Mouse (Mus musculus): ENCODE measurements at regions not wholly inside any gene's neighbourhood (a gene's known extent, or its start where the extent isn't known, plus 50 kb on each side); places are given as distances from the start of the nearest gene placed in this dataset.
"Not testable (repeated sequence)": the region's sequence is repeated elsewhere in the genome, so short reads cannot be mapped to it uniquely, and the experiment has no call there.

DNA sequence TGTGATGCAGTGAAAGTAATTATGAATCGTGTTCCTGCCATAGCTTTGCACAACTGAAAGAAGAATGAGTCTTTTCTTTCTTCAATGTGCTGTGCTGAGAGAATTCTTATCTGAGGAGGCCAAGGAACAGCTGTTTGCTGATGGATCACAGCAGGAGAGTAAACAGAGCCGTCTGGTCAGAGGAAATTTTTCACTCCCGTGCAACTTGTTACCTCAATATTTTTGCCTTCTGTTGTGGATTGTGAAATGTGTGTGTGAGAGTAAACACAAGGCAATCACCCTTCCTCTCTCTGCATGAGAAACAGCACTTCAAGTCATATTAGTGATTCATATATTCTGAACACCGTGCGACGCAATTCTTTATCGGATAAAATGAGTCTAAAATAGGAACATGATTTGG lies 171.9 kb downstream of the Epm2a start:
- no peak for DNase-seq

- no peak for DNase-seq
Observed at GRCm38 (mm10) chr10:11517122-11517521, 173.9 kb downstream of the Epm2a start.

DNA sequence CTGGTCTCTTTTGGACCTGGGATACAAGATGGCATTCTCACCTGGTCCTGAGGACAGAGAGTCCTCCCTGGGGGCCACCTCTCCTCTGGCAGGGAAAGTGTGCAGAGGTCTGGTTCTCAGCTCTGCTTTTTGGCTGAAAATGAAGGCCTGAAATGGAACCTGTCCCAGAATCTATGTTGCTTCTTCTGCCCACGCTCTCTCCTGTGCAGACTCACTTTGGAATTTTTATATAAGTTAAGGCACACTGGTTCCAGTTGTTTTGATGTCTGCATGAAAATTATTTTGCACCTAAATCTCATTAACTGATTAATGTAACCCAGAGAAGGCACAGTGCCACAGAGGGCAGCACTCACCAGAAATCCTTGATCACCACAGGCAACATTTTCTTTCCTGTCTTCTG lies 188.1 kb downstream of the Epm2a start:
- no peak for DNase-seq

GRCm38 (mm10) chr10:11555376-11555775 lies 212.2 kb downstream of the Epm2a start:
- DNase-seq: not testable (repeated sequence)

- peak; percentile 16 to 25 for DNase-seq
Observed at GRCm38 (mm10) chr10:11570523-11571055, 227.4 kb downstream of the Epm2a start.

GRCm38 (mm10) chr10:11608451-11608850 lies 265.2 kb downstream of the Epm2a start:
- DNase-seq: no peak

GRCm38 (mm10) chr10:11609092-11609491 lies 265.9 kb downstream of the Epm2a start:
- DNase-seq: not testable (repeated sequence)

DNA sequence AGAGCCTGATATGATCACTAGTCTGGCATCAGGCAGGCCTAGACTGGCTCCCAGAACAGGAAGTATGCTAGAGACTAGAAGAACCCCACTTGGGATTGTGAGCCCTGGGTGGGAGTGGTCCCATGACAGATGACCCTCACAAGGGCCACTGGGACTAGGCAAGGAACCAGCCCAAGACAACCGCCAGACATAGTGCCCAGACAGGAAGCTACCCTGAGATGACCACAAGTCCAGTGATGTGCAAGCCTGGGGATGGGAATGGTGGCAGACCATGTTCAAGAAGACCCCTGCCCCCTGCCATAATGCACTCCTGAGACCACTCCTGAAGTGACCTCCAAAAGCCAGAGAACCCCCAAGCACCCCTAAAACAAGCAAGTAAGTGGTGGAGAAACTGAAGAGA lies 304.9 kb downstream of the Epm2a start:
- no peak for DNase-seq

- no peak for DNase-seq
Observed at GRCm38 (mm10) chr10:11660056-11660770, 317.0 kb downstream of the Epm2a start.

DNA sequence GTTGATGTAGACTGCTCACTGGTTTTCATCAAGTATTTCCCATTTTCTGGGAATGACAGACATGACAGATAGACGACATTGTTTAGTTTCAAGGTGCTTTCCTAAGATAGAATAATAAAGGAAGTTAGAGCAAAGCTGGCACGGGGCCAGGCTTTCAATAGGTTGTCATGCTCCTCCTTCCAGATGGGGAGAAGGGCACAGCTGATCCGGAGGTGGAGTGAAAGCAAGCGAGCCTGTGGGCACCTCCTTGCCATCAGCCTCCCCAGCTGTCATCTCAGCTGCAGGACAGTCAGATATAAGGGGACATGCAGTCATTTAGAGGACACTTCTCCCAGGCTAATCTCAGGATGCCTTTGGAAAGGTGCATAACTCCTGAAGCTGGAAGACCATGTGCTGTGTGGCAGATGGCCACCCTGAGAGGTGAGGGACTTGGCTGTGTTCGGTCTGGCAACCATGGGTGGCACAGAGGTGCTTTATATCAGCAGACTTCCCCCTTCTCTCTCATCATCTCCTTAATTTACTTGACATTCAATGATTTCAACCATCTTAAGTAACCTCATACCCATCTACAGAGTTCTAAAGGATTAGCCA lies 318.6 kb downstream of the Epm2a start:
- DNase-seq: no peak

DNA sequence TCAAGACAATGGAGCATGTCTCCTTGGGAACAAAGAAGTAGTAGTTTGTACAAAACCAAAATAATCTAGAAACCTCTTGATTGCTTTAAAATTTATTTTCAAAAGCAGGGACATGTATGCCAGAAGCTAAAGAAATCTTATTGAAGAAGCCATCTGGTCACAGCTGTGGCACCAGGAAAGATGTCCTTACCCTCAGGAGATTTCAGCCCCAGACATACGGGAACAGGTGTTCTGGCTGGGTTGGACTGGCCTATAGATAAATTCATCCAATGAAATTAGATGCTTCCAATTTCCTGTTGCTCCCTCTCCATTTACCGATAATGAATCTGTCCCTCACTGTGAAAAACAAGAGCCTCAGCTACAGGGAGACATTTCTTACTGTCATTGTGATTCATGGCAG lies 366.5 kb downstream of the Epm2a start:
- DNase-seq: no peak

DNA sequence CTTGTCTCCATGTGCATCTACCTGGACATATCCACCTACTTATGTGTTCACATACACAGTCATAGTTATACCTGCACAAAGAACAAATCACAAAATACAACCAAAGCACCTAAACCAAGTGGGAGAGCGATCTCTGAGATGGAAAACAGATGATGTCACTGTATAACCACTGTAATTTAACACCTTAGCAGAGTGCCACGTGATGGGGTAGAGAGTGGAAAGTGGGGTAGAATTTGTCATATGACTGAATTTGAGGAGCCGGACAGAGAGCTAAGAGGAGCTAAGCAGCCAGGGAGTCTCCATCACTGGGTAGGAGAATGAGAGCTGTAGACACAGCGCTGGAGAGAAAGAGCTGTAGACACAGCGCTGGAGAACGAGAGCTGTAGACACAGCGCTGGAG lies 381.6 kb downstream of the Epm2a start:
- no peak for DNase-seq

DNA sequence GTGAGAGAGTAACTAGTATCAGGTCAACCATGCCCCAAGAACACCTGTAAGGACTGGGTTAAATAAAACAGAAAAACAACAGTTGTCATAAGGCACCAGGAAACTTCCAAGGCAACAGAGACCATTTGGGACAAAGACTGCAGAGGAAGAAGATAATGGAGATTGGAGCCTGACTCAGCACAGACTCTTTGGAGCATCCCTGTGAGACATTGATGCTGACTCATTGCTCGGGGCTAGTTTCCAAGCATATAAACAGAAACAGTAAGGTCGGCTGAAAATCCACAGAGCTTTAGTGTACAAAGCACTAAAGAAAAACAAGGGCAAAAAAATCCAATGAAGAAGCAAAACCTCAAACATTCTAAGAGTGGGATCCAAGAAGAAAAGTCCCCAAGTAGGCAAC lies 386.3 kb downstream of the Epm2a start:
- no peak for DNase-seq

DNA sequence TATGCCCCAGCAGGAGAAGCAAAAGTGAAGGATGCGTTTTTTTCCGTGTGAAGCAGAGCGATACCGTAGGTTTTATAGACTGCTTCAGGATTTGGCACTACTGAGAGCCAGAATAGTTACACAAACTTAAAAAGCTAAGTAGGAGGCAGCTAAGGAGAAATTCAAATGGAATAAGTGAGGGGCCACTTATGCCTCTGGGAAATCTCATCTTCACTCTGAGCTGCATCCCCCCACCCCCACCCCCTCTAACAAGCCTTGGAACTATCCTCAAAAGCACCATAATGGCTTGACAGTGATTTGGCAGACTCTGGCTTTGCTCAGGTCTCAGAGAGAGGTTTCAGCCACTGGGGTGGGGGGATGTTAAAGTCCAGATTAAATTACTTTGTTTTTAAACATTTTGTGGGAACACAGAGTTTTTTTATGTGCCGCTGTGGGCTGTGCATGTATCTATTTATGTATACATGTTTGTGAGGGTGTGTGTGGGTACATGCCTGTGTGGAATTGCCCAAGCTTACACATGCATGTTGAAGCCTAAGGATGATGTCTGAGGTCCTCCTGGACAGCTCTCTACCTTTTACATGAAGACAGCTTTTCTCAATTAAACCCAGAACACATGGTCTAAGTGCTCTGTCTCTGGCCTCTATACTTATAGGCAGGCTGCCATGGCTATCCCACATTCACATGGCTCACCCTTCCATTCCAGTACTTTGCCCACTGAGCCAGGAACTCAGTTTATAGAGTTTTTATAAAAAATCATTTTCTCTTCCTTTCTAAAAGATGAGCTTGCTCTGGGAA lies 396.6 kb downstream of the Epm2a start:
- no peak for DNase-seq

- no peak for DNase-seq
Observed at GRCm38 (mm10) chr10:11745587-11745986, 402.4 kb downstream of the Epm2a start.

- no peak for DNase-seq
Observed at GRCm38 (mm10) chr10:11746959-11747358, 403.8 kb downstream of the Epm2a start.

- DNase-seq: no peak
Observed at GRCm38 (mm10) chr10:11755105-11755730, 412.0 kb downstream of the Epm2a start.

DNA sequence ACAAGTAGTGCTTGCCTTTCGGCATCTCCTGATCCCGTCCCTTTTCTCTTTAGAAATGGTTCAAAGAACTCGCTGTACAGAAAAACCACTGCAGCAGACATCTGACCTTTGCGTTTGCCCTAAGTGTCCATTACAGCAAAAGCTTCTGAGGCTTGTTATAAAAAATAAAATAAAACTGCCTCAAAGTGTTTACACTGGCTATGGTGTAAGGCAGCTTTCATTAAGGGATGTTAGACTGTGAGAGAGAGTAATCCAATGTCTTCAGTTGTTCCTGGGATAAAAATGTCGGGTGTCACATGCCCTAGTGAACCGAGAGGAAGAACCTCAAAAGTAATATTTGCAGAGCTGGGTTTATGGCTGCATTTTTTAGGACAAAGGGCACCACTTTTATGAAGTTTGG lies 434.7 kb downstream of the Epm2a start:
- no peak for DNase-seq

GRCm38 (mm10) chr10:11780302-11780701 lies 437.1 kb downstream of the Epm2a start:
- no peak for DNase-seq

GRCm38 (mm10) chr10:11787240-11787639 lies 444.0 kb downstream of the Epm2a start:
- no peak for DNase-seq

DNA sequence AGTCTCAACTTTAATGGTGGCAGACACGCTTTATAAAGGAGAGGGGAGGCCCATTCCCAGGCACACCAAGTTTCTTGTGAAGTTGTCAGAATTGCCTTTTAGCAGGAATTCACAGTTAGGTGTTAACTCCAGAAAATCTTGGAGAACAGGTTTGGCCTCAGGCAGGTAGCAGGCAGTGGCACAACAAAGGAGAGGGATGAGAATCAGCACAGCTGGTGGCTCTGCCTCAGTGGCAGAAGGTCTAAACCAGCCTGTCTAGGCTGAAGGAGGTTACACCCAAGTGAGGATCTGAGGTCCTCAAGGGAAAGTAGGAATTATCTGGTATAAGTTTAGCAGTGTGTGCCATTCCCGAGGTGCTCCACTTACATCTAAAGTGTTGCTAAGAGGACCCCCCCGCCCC lies 456.3 kb downstream of the Epm2a start:
- DNase-seq: no peak

GRCm38 (mm10) chr10:11801372-11802230 lies 458.4 kb downstream of the Epm2a start:
- DNase-seq: not testable (repeated sequence)

Measured in layer of hippocampus, postnatal 36 days (tissue).